Mouse (Mus musculus) heart, postnatal 0 days (tissue): ENCODE results near the gene Lias. TPM values are rescaled to one million over a fixed set of nuclear protein-coding genes. Genes with fewer than 3 reads are reported as not detected.

Experiments
- ATAC-seq: fragments of 200-750 bp; cut with Nextera tagmentation; 2 replicates; pipeline ENCODE4 v1.8.0; 2017; ENCODE audit warnings: low read depth, moderate number of reproducible peaks, moderate library complexity; ENCODE audit not compliant: insufficient read depth
- DNase-seq: peaks from one replicate; pipeline ENCODE4 v3.0.0-alpha.2; 2016; ENCODE audit warnings: low spot score
- H3K27ac ChIP-seq: fragments of 300-500 bp; sonication (generic); 2 replicates; pipeline ENCODE4 v1.5.1; 2014; ENCODE audit warnings: low read depth, mild to moderate bottlenecking
- H3K27me3 ChIP-seq: fragments of 300-500 bp; sonication (generic); 2 replicates; pipeline ENCODE4 v1.6.1; 2014; ENCODE audit warnings: low read length, mixed read lengths; ENCODE audit not compliant: control insufficient read depth, insufficient read depth
- H3K36me3 ChIP-seq: fragments of 300-500 bp; sonication (generic); replicated peaks from 2 replicates; pipeline ENCODE4 v1.6.1; 2014; ENCODE audit warnings: low read length, mixed read lengths; ENCODE audit not compliant: control insufficient read depth, insufficient read depth
- H3K4me1 ChIP-seq: fragments of 300-500 bp; sonication (generic); 2 replicates; pipeline ENCODE4 v1.6.1; 2014; ENCODE audit warnings: antibody characterized with exemption; ENCODE audit not compliant: control insufficient read depth, insufficient read depth
- H3K4me2 ChIP-seq: fragments of 300-500 bp; sonication (generic); 2 replicates; pipeline ENCODE4 v1.6.1; 2014; ENCODE audit warnings: low read depth, mild to moderate bottlenecking, low read length, moderate library complexity
- H3K4me3 ChIP-seq: fragments of 300-500 bp; sonication (generic); 2 replicates; pipeline ENCODE4 v1.5.1; 2014; ENCODE audit warnings: low read depth, low read length
- H3K9ac ChIP-seq: fragments of 300-500 bp; sonication (generic); replicated peaks from 2 replicates; pipeline ENCODE4 v1.6.1; 2014; ENCODE audit warnings: low read depth, low read length, mixed read lengths
- H3K9me3 ChIP-seq: fragments of 300-500 bp; sonication (generic); replicated peaks from 2 replicates; pipeline ENCODE4 v1.6.1; 2016; ENCODE audit warnings: low read length; ENCODE audit not compliant: control insufficient read depth
- CTCF ChIP-seq: IDR thresholded peaks from 2 replicates; pipeline ENCODE4 v1.5.1; 2016; ENCODE audit warnings: antibody characterized with exemption, control low read depth, low read depth
- EP300 ChIP-seq: IDR thresholded peaks from 2 replicates; pipeline ENCODE4 v1.6.1; 2016; ENCODE audit warnings: antibody characterized with exemption, low read depth
- WGBS: fragments of 180-500 bp; shearing (Covaris S2); extraction: QIAGEN DNeasy Blood & Tissue Kit; methylation state at CpG from one replicate; pipeline ENCODE4 v1.1.7; 2014; 5-methylcytosine and 5-hydroxymethylcytosine counted together
- polyA plus RNA-seq: library from polyadenylated mRNA; unstranded; fragments of >200 nt; fragmentation: Nextera tagmentation; extraction: Ambion mirVana; gene quantifications from 2 replicates; pipeline ENCODE4 v1.2.1, GENCODE M21; 2015
- total RNA-seq: library from RNA; depleted of rRNA; stranded (reverse); fragments of >200 nt; gene quantifications from 2 replicates; pipeline ENCODE4 v1.2.3, GENCODE M21; 2014; ENCODE audit warnings: low replicate concordance

The Lias gene
- total and polyA plus RNA-seq, 2 experiments from 2014 or later, result 26.2 to 75.2 TPM

- no peaks in the 10 kb centered on the region for H3K27me3 ChIP-seq
- H3K4me1 ChIP-seq, result no peaks in the 10 kb centered on the region; the same call in 1 of the 2 replicates
- TF ChIP-seq CTCF (no peak), EP300 (no peak)
- H3K36me3 ChIP-seq, result peaks cover 27% of the 10 kb centered on the region
- H3K9me3 ChIP-seq, result no peaks in the 10 kb centered on the region
- no peak overlapping the region for H3K9ac ChIP-seq
- no peak overlapping the region for H3K4me2 ChIP-seq
- ATAC-seq, result no peak
- no peak for DNase-seq
- 52% methylated on average over 4 of the region's 4 CpGs for WGBS
- H3K4me3 ChIP-seq, result no peak overlapping the region
- no peak overlapping the region for H3K27ac ChIP-seq
Measured at GRCm38 (mm10) chr5:65428321-65428720, 37.0 kb downstream of the Lias start.

- no peak for TF ChIP-seq EP300
- no peak for TF ChIP-seq CTCF
- H3K27ac ChIP-seq, result no peak overlapping the region
- H3K9me3 ChIP-seq, result no peaks in the 10 kb centered on the region
- H3K36me3 ChIP-seq, result peaks cover 21% of the 10 kb centered on the region
- no peak overlapping the region for H3K9ac ChIP-seq
- ATAC-seq, result no peak
- no peaks in the 10 kb centered on the region for H3K27me3 ChIP-seq
- no peak overlapping the region for H3K4me3 ChIP-seq
- H3K4me2 ChIP-seq, result no peak overlapping the region
- no peaks in the 10 kb centered on the region; the same call in 1 of the 2 replicates for H3K4me1 ChIP-seq
- DNase-seq, result no peak
- 80% methylated on average over 5 of the region's 5 CpGs for WGBS
Measured at GRCm38 (mm10) chr5:65429441-65429840, 38.1 kb downstream of the Lias start.

GRCm38 (mm10) chr5:65434471-65435362 is 43.4 kb downstream of the Lias start:
- TF ChIP-seq EP300, result no peak
- TF ChIP-seq CTCF, result no peak
- Histone ChIP-seq H3K9ac (peak overlapping the region; percentile 80), H3K36me3 (no peaks in the 10 kb centered on the region), H3K4me2 (peak overlapping the region; percentile 89), H3K27ac (peak overlapping the region; percentile 96), H3K4me1 (peaks cover 3% of the 10 kb centered on the region), H3K4me3 (peak overlapping the region; percentile 92), H3K27me3 (no peaks in the 10 kb centered on the region), H3K9me3 (no peaks in the 10 kb centered on the region)
- no peak; the same call in 1 of the 2 replicates for ATAC-seq
- DNase-seq, result no peak
- 7% methylated on average over 15 of the region's 15 CpGs for WGBS

- TF ChIP-seq EP300 (no peak), CTCF (no peak)
- H3K36me3 ChIP-seq, result no peaks in the 10 kb centered on the region
- H3K4me2 ChIP-seq, result peak overlapping the region; percentile 89
- no peaks in the 10 kb centered on the region for H3K27me3 ChIP-seq
- no peak for DNase-seq
- peak overlapping the region; percentile 92 for H3K4me3 ChIP-seq
- peaks cover 3% of the 10 kb centered on the region; the same call in 1 of the 2 replicates for H3K4me1 ChIP-seq
- ATAC-seq, result no peak; the same call in 1 of the 2 replicates
- H3K27ac ChIP-seq, result peak overlapping the region; percentile 96
- under 1% methylated on average over 47 of the region's 47 CpGs for WGBS
- H3K9ac ChIP-seq, result peak overlapping the region; percentile 80
- H3K9me3 ChIP-seq, result no peaks in the 10 kb centered on the region
Measured at GRCm38 (mm10) chr5:65435363-65435805, 44.1 kb downstream of the Lias start.

GRCm38 (mm10) chr5:65435806-65436561 is 44.7 kb downstream of the Lias start, which contains the start of gene Ugdh:
Ugdh (minus strand) TSS chr5:65435949.
- H3K27ac ChIP-seq, result peak within 1 kb of the TSS; percentile 96
- TF ChIP-seq CTCF (0 out of 2 replicates have a peak, but pooled peaks have one; percentile 9), EP300 (peak; percentile 48; the same call in 1 of the 2 replicates)
- no peaks in the 10 kb centered on the region for H3K27me3 ChIP-seq
- H3K4me1 ChIP-seq, result peaks cover 3% of the 10 kb centered on the region; the same call in 1 of the 2 replicates
- H3K4me2 ChIP-seq, result peak within 1 kb of the TSS; percentile 89
- H3K4me3 ChIP-seq, result peak within 1 kb of the TSS; percentile 92
- DNase-seq, result peak; percentile 98
- no peaks in the 10 kb centered on the region for H3K36me3 ChIP-seq
- no peaks in the 10 kb centered on the region for H3K9me3 ChIP-seq
- WGBS, result under 1% methylated on average over 51 of the region's 51 CpGs
- ATAC-seq, result peak; percentile 97
- H3K9ac ChIP-seq, result peak within 1 kb of the TSS; percentile 80
